Mouse (Mus musculus) forebrain, embryonic 12.5 days (tissue): ENCODE data around the gene Mrps36. TPM values are rescaled to one million over a fixed set of nuclear protein-coding genes. Genes with fewer than 3 reads are reported as not detected.
"Not testable (repeated sequence)": the region's sequence is repeated elsewhere in the genome, so short reads cannot be mapped to it uniquely, and the experiment has no call there.

Experiments
- ATAC-seq: fragments of 200-750 bp; cut with Nextera tagmentation; 2 replicates; pipeline ENCODE4 v1.8.0; 2017; ENCODE audit warnings: moderate TSS enrichment; ENCODE audit not compliant: low FRiP score
- H3K27ac ChIP-seq: fragments of 300-500 bp; sonication (generic); 2 replicates; pipeline ENCODE4 v1.5.1; 2016; ENCODE audit warnings: mild to moderate bottlenecking
- H3K27me3 ChIP-seq: fragments of 300-500 bp; sonication (generic); 2 replicates; pipeline ENCODE4 v1.6.1; 2016; ENCODE audit warnings: mild to moderate bottlenecking
- H3K36me3 ChIP-seq: fragments of 300-500 bp; sonication (generic); replicated peaks from 2 replicates; pipeline ENCODE4 v1.6.1; 2016; ENCODE audit warnings: mild to moderate bottlenecking
- H3K4me1 ChIP-seq: fragments of 300-500 bp; sonication (generic); 2 replicates; pipeline ENCODE4 v1.6.1; 2016
- H3K4me2 ChIP-seq: fragments of 300-500 bp; sonication (generic); 2 replicates; pipeline ENCODE4 v1.6.1; 2016; ENCODE audit warnings: mild to moderate bottlenecking, moderate library complexity
- H3K4me3 ChIP-seq: fragments of 300-500 bp; sonication (generic); replicated peaks from 2 replicates; pipeline ENCODE4 v1.5.1; 2016; ENCODE audit warnings: mild to moderate bottlenecking
- H3K9ac ChIP-seq: fragments of 300-500 bp; sonication (generic); 2 replicates; pipeline ENCODE4 v1.6.1; 2016; ENCODE audit warnings: mild to moderate bottlenecking
- H3K9me3 ChIP-seq: fragments of 300-500 bp; sonication (generic); 2 replicates; pipeline ENCODE4 v1.6.1; 2016
- WGBS: fragments of 180-500 bp; shearing (Covaris S2); methylation state at CpG from one replicate; pipeline ENCODE4 v1.1.7; 2016; 5-methylcytosine and 5-hydroxymethylcytosine counted together
- polyA plus RNA-seq: library from polyadenylated mRNA; unstranded; fragments of >200 nt; fragmentation: Nextera tagmentation; extraction: Ambion mirVana; gene quantifications from 2 replicates; pipeline ENCODE4 v1.2.1, GENCODE M21; 2016

The Mrps36 gene
- polyA plus RNA-seq, 1 experiment from 2014 or later: 124 TPM

GRCm38 (mm10) chr13:100755329-100755728 lies 10.9 kb upstream of the Mrps36 start:
- no peaks in the 10 kb centered on the region for H3K27me3 ChIP-seq
- no peaks in the 10 kb centered on the region for H3K4me1 ChIP-seq
- H3K36me3 ChIP-seq: peaks cover 14% of the 10 kb centered on the region
- 87% methylated on average over 2 of the region's 2 CpGs for WGBS
- H3K4me2 ChIP-seq: no peak overlapping the region
- H3K9ac ChIP-seq: no peak overlapping the region
- no peak overlapping the region for H3K4me3 ChIP-seq
- H3K9me3 ChIP-seq: no peaks in the 10 kb centered on the region
- H3K27ac ChIP-seq: no peak overlapping the region
- ATAC-seq: no peak

GRCm38 (mm10) chr13:100754186-100754585 lies 9.7 kb upstream of the Mrps36 start:
- no peaks in the 10 kb centered on the region for H3K9me3 ChIP-seq
- ATAC-seq: no peak
- no peaks in the 10 kb centered on the region for H3K4me1 ChIP-seq
- H3K4me2 ChIP-seq: no peak overlapping the region
- no peaks in the 10 kb centered on the region for H3K27me3 ChIP-seq
- no peak overlapping the region for H3K4me3 ChIP-seq
- H3K27ac ChIP-seq: no peak overlapping the region
- H3K36me3 ChIP-seq: 0 out of 2 replicates have a peak, but pooled peaks cover 3% of the 10 kb centered on the region
- WGBS: 74% methylated on average over 4 of the region's 4 CpGs
- no peak overlapping the region for H3K9ac ChIP-seq

GRCm38 (mm10) chr13:100753011-100753410 lies 8.6 kb upstream of the Mrps36 start:
- WGBS: 91% methylated on average over 6 of the region's 6 CpGs
- ATAC-seq: no peak

GRCm38 (mm10) chr13:100752529-100752928 lies 8.1 kb upstream of the Mrps36 start:
- no peaks in the 10 kb centered on the region for H3K36me3 ChIP-seq
- no peaks in the 10 kb centered on the region for H3K9me3 ChIP-seq
- H3K27ac ChIP-seq: no peak overlapping the region
- ATAC-seq: no peak
- 88% methylated on average over 8 of the region's 8 CpGs for WGBS
- no peak overlapping the region for H3K4me2 ChIP-seq
- no peaks in the 10 kb centered on the region for H3K4me1 ChIP-seq
- H3K4me3 ChIP-seq: no peak overlapping the region
- H3K9ac ChIP-seq: no peak overlapping the region
- H3K27me3 ChIP-seq: no peaks in the 10 kb centered on the region

More at GRCm38 (mm10) chr13:100753011-100753410, 8.6 kb upstream of the Mrps36 start:
- no peak overlapping the region for H3K9ac ChIP-seq
- H3K4me1 ChIP-seq: no peaks in the 10 kb centered on the region
- H3K9me3 ChIP-seq: no peaks in the 10 kb centered on the region
- no peak overlapping the region for H3K4me3 ChIP-seq
- no peaks in the 10 kb centered on the region for H3K27me3 ChIP-seq
- no peak overlapping the region for H3K27ac ChIP-seq
- H3K36me3 ChIP-seq: no peaks in the 10 kb centered on the region
- no peak overlapping the region for H3K4me2 ChIP-seq

- ATAC-seq: no peak
- 84% methylated on average over 3 of the region's 3 CpGs for WGBS
- Histone ChIP-seq H3K4me2 (no peak overlapping the region), H3K4me3 (no peak overlapping the region), H3K9ac (no peak overlapping the region), H3K9me3 (no peaks in the 10 kb centered on the region), H3K4me1 (no peaks in the 10 kb centered on the region), H3K27ac (no peak overlapping the region), H3K27me3 (no peaks in the 10 kb centered on the region), H3K36me3 (no peaks in the 10 kb centered on the region)
These were observed 6.9 kb upstream of the Mrps36 start for GRCm38 (mm10) chr13:100751402-100751801.

- Histone ChIP-seq H3K36me3 (no peaks in the 10 kb centered on the region), H3K9me3 (no peaks in the 10 kb centered on the region), H3K27me3 (no peaks in the 10 kb centered on the region), H3K27ac (no peak overlapping the region), H3K4me2 (no peak overlapping the region), H3K4me1 (no peaks in the 10 kb centered on the region), H3K9ac (no peak overlapping the region), H3K4me3 (no peak overlapping the region)
- no peak for ATAC-seq
- WGBS: 88% methylated on average over 5 of the region's 5 CpGs
These were observed 6.3 kb upstream of the Mrps36 start for GRCm38 (mm10) chr13:100750799-100751198.

GRCm38 (mm10) chr13:100748638-100749037 lies 4.2 kb upstream of the Mrps36 start:
- H3K9ac ChIP-seq: no peak overlapping the region
- no peak overlapping the region for H3K4me3 ChIP-seq
- peaks cover 4% of the 10 kb centered on the region; the same call in 1 of the 2 replicates for H3K4me1 ChIP-seq
- no peaks in the 10 kb centered on the region for H3K27me3 ChIP-seq
- WGBS: 51% methylated on average over 8 of the region's 8 CpGs
- no peak overlapping the region for H3K27ac ChIP-seq
- no peak for ATAC-seq
- no peaks in the 10 kb centered on the region for H3K36me3 ChIP-seq
- H3K9me3 ChIP-seq: no peaks in the 10 kb centered on the region
- no peak overlapping the region for H3K4me2 ChIP-seq

- ATAC-seq: no peak
- WGBS: 84% methylated on average over 3 of the region's 3 CpGs
- H3K27ac ChIP-seq: no peak overlapping the region
- no peak overlapping the region for H3K9ac ChIP-seq
- no peak overlapping the region for H3K4me2 ChIP-seq
- no peaks in the 10 kb centered on the region for H3K9me3 ChIP-seq
- H3K4me3 ChIP-seq: no peak overlapping the region
- H3K36me3 ChIP-seq: no peaks in the 10 kb centered on the region
- H3K4me1 ChIP-seq: peaks cover 13% of the 10 kb centered on the region
- no peaks in the 10 kb centered on the region for H3K27me3 ChIP-seq
These were observed 1.6 kb upstream of the Mrps36 start for GRCm38 (mm10) chr13:100746090-100746489.

- peaks cover 13% of the 10 kb centered on the region for H3K4me1 ChIP-seq
- peak overlapping the region; percentile 93 for H3K27ac ChIP-seq
- H3K9ac ChIP-seq: peak overlapping the region; percentile 80
- WGBS: 75% methylated on average over 11 of the region's 11 CpGs
- no peaks in the 10 kb centered on the region for H3K9me3 ChIP-seq
- no peaks in the 10 kb centered on the region for H3K27me3 ChIP-seq
- H3K4me2 ChIP-seq: peak overlapping the region; percentile 62
- ATAC-seq: peak; percentile 49
- H3K4me3 ChIP-seq: peak overlapping the region; percentile 82
- H3K36me3 ChIP-seq: 0 out of 2 replicates have a peak, but pooled peaks cover 3% of the 10 kb centered on the region
These were observed 968 bp downstream of the Mrps36 start for GRCm38 (mm10) chr13:100743346-100744035.

GRCm38 (mm10) chr13:100742831-100743230 lies 1.6 kb downstream of the Mrps36 start:
- H3K36me3 ChIP-seq: peaks cover 4% of the 10 kb centered on the region; the same call in 1 of the 2 replicates
- H3K4me1 ChIP-seq: peaks cover 13% of the 10 kb centered on the region
- no peak for ATAC-seq
- no peak overlapping the region for H3K4me2 ChIP-seq
- 95% methylated on average over 5 of the region's 5 CpGs for WGBS
- H3K9me3 ChIP-seq: no peaks in the 10 kb centered on the region
- H3K9ac ChIP-seq: no peak overlapping the region
- no peak overlapping the region for H3K4me3 ChIP-seq
- H3K27me3 ChIP-seq: no peaks in the 10 kb centered on the region
- H3K27ac ChIP-seq: no peak overlapping the region

- Histone ChIP-seq H3K4me3 (no peak overlapping the region), H3K27me3 (no peaks in the 10 kb centered on the region), H3K9me3 (no peaks in the 10 kb centered on the region), H3K4me2 (no peak overlapping the region), H3K4me1 (peaks cover 14% of the 10 kb centered on the region), H3K9ac (no peak overlapping the region), H3K36me3 (peaks cover 22% of the 10 kb centered on the region), H3K27ac (no peak overlapping the region)
- ATAC-seq: no peak
- WGBS: 93% methylated on average over 2 of the region's 2 CpGs
These were observed 11.7 kb downstream of the Mrps36 start for GRCm38 (mm10) chr13:100732756-100733155.

GRCm38 (mm10) chr13:100731462-100732046 lies 12.9 kb downstream of the Mrps36 start:
- ATAC-seq, H3K9me3 ChIP-seq, H3K27ac ChIP-seq, H3K27me3 ChIP-seq: not testable (repeated sequence)
- Histone ChIP-seq H3K4me1 (peaks cover 16% of the 10 kb centered on the region), H3K4me2 (peak overlapping the region; percentile 90; the same call in 1 of the 2 replicates), H3K36me3 (peaks cover 20% of the 10 kb centered on the region), H3K9ac (0 out of 2 replicates have a peak overlapping the region, but pooled peaks have one; percentile 27), H3K4me3 (peak overlapping the region; percentile 87; the same call in 1 of the 2 replicates)
- 91% methylated on average over 6 of the region's 6 CpGs for WGBS

- H3K4me3 ChIP-seq: peak within 1 kb of the TSS; percentile 87
- peak within 1 kb of the TSS; percentile 88 for H3K9ac ChIP-seq
- peaks cover 16% of the 10 kb centered on the region for H3K4me1 ChIP-seq
- peak; percentile 100 for ATAC-seq
- H3K4me2 ChIP-seq: peak within 1 kb of the TSS; percentile 90
- peak within 1 kb of the TSS; percentile 91 for H3K27ac ChIP-seq
- H3K36me3 ChIP-seq: peaks cover 19% of the 10 kb centered on the region
- no peaks in the 10 kb centered on the region for H3K9me3 ChIP-seq
- H3K27me3 ChIP-seq: no peaks in the 10 kb centered on the region
- WGBS: 0% methylated on average over 19 of the region's 19 CpGs
These were observed 13.6 kb downstream of the Mrps36 start, which contains the start of gene Cdk7 for GRCm38 (mm10) chr13:100730861-100731176. Gene Cdk7, minus strand, starts transcription at chr13:100730939.
